Mouse (Mus musculus): ENCODE results near the gene Chd1l. TPM values are rescaled to one million over a fixed set of nuclear protein-coding genes. Genes with fewer than 3 reads are reported as not detected.

Gene Chd1l
- 36.2 TPM for total RNA-seq (2023)

GRCm38 (mm10) chr3:97609845-97610410, at the start of gene Chd1l:
Gene Chd1l, minus strand, starts transcription at chr3:97610203.

GRCm38 (mm10) chr3:97657655-97658411, 47.8 kb upstream of the Chd1l start, which contains the start of gene Prkab2:
Gene Prkab2, plus strand, starts transcription at chr3:97658193.

GRCm38 (mm10) chr3:97628391-97629001, 18.5 kb upstream of the Chd1l start, which contains the start of gene Fmo5:
Gene Fmo5, plus strand, starts transcription at chr3:97628804.

Other genes with a start within 250 kb of the Chd1l start
- not detected for gene Olfr1402, start 188.2 kb downstream of the Chd1l start, total RNA-seq (2023)
- 15.7 TPM for gene Fmo5, start 18.6 kb upstream of the Chd1l start, total RNA-seq (2023)
- gene Prkab2, start 48.0 kb upstream of the Chd1l start, total RNA-seq (2023): 7.5 TPM
- gene Gm17651, start 64.5 kb upstream of the Chd1l start, total RNA-seq (2023): not detected

Data from CD4-positive naive resting alpha-beta T cell, adult 57 days (primary cell).